Mouse (Mus musculus): ENCODE measurements at regions not wholly inside any gene's neighbourhood (a gene's known extent, or its start where the extent isn't known, plus 50 kb on each side); places are given as distances from the start of the nearest gene placed in this dataset.
"Not testable (repeated sequence)": the region's sequence is repeated elsewhere in the genome, so short reads cannot be mapped to it uniquely, and the experiment has no call there.

- peak in 1 of 2 experiments; percentile 74 for DNase-seq
Observed at GRCm38 (mm10) chrX:50602461-50602875, 174.2 kb upstream of the Olfr1324 start.

GRCm38 (mm10) chrX:50600262-50600661, 172.0 kb upstream of the Olfr1324 start:
- peak in 1 of 2 experiments; percentile 93 for DNase-seq

GRCm38 (mm10) chrX:50599780-50600179, 171.5 kb upstream of the Olfr1324 start:
- peak in 1 of 2 experiments; percentile 88 for DNase-seq

DNA sequence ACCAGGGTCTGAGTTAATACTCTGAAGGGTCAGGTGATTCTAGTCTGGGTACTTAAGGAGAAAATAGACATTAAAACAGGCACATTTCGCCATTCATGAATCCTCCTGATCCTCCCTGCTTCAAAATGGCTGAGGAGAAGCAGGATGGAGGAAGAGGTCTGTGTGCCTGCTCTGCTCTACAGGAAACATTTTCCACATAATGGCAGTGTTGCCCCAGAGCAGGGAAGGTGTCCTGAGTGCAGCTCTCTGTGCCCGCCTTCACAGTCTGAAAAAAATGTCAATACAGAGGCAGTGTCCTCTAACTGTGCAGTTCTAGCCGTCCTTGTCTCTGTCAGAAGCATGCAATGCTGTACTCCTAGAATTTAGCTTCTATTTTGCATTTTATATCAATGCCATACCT, 169.3 kb upstream of the Olfr1324 start:
- peak in 1 of 2 experiments; percentile 75 for DNase-seq

- peak in 1 of 2 experiments; percentile 87 for DNase-seq
Observed at GRCm38 (mm10) chrX:50597105-50597504, 168.8 kb upstream of the Olfr1324 start.

- DNase-seq = peak in 1 of 2 experiments; percentile 86
Observed at GRCm38 (mm10) chrX:50594976-50595375, 166.7 kb upstream of the Olfr1324 start.

GRCm38 (mm10) chrX:50591477-50591876, 163.2 kb upstream of the Olfr1324 start:
- DNase-seq = peak in 1 of 2 experiments; percentile 79

- DNase-seq = peak in 1 of 2 experiments; percentile 88
Observed at GRCm38 (mm10) chrX:50590673-50591341, 162.5 kb upstream of the Olfr1324 start.

GRCm38 (mm10) chrX:50588892-50589291, 160.6 kb upstream of the Olfr1324 start:
- DNase-seq = no peak

GRCm38 (mm10) chrX:50583741-50584580, 155.7 kb upstream of the Olfr1324 start:
- peak in 1 of 2 experiments; percentile 82 for DNase-seq

DNA sequence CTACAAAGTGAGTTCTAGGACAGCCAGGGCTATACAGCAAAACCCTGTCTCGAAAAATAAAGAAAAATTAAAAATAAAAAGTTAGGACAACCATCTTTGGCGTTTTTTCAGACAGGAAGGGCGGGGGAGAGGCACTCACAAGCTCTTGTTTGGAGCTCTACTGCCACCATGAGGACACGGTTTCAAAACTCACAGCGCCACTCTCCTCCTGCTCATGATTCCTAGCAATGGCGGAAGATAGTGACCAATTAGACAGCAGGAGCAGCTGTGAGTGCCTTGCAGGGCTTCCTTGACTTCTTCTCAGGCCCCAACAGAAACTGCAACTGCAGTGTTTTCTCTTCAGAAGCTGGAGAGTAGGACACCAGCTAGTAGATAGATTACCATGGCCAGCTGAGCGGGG, 151.9 kb upstream of the Olfr1324 start:
- DNase-seq = peak in 1 of 2 experiments; percentile 83

GRCm38 (mm10) chrX:50576824-50577223, 148.5 kb upstream of the Olfr1324 start:
- peak in 1 of 2 experiments; percentile 91 for DNase-seq

DNA sequence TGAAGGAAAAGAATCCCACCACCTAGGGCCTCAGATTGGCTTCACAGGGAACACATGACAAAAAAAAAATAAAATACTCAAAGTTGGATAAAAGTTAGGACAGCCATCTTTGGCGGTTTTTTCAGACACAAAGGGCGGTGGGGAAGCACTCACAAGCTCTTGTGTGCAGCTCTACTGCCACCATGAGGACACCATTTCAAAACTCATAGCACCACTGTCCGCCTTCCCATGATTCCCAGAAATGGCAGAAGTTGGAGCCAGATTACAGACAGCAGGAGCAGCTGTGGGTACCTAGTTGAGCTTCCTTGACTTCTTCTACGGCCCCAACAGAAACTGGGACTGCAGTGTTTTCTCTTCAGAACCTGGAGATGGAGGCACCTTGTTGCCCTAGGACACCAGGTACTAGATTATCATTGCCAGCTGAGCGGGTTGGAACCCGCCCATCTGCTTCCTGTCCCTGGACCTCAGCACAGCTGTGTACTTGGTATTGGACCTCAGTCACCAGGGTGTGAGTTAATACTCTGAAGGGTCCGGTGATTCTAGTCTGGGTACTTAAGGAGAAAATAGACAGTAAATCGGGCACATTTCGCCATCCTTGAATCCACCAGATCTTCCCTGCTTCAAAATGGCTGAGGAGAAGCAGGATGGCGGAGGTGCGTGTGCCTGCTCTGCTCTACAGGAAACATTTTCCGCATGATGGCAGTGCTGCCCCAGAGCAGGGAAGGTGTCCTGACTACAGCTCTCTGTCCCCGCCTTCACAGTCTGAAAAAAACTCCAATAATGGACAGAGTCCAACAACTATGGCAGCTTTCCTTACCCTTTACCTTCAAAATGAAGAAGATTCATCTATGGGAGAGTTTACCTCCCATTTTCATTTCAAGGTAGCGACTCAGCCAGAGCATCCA, 144.1 kb upstream of the Olfr1324 start:
- DNase-seq = peak in 1 of 2 experiments; percentile 94

DNA sequence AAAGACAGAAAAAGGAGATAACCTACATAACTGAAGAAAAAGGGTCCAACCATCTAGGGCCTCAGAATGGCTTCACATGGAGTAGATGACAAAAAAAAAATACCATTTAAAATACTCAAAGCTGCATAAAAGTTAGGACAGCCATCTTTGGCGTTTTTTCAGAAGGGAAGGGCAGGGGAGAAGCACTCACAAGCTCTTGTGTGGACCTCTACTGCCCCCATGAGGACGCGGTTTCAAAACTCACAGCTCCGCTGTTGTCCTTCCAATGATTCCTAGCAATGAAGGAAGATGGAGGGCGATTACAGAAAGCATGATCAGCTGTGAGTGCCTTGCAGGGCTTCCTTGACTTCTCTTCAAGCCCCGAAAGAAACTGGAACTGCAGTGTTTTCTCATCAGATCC, 140.8 kb upstream of the Olfr1324 start:
- DNase-seq = peak in 1 of 2 experiments; percentile 91

DNA sequence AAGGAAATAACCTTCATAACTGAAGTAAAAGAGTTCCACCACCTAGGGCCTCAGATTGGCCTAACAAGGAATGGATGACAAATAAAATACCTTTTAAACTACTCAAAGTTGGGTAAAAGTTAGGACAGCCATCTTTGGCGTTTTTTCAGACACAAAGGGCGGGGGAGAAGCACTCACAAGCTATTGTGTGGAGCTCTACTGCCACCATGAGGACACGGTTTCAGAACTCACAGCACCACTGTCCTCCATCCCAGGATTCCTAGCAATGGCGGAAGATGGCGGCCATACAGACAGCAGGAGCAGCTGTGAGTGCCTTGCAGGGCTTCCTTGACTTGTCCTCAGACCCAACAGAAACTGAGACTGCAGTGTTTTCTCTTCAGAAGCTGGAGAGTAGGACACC, 138.0 kb upstream of the Olfr1324 start:
- peak in 1 of 2 experiments; percentile 90 for DNase-seq

DNA sequence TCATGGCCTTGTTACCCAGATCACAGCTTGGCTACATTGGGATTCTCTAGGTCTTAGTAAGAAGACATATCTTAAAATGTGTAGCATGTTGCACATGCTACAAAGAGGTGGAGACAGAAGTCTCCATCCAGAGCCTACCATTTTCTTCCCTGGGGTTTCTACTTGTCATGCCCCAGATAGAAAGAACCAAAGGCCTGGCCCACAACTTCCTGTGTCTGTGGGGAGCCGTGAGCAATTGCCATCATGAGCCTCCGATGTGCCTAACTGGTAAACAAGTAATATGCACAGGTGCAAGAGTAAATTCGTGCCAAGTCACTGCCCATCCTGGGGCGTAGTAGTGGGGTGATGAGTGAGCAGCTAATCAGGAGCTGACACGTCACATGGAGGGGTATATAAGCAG, 136.7 kb upstream of the Olfr1324 start:
- not testable (repeated sequence) for DNase-seq

DNA sequence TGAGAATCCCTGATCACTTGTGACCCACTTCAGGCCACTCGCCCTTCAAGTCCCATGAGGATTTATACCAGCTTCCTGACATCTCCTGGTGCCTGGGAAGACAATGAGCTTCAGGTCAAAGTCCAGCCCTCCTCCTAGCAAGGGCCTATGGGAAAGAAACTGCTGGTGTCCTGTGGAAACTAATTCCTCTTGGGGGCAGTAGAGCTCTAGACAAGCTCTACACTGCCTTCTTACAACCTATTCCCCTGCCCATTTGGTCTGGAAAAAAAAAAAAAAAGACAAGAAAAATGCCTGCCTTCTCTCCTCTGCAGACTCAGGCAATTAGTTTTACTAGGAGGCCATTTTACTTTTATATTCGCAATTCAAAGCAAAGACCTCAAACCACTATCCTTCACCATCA, 132.6 kb upstream of the Olfr1324 start:
- peak in 1 of 2 experiments; percentile 77 for DNase-seq

DNA sequence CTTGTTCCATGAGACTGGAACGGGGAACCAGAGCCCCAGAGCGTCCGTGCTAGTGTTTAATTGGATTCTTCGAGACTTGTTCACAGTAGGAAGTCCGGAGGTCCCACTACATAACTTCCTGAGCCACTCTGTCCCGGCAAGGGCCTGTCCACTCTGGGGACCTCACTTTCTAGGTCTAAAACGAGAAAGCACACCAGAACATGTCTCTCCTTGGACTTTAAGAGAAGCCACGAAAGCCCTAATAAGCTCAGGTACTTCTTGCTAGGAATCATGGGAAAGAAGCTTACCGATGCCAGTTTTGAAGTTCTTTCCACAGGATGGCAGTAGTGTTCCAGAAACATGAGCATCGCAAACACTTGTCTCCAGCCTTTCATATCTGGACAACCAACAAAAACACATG, 122.0 kb upstream of the Olfr1324 start:
- peak in 1 of 2 experiments; percentile 73 for DNase-seq

- DNase-seq = peak; percentile 13 to 89
Observed at GRCm38 (mm10) chrX:50549713-50550112, 121.4 kb upstream of the Olfr1324 start.

GRCm38 (mm10) chrX:50537785-50538159, 109.5 kb upstream of the Olfr1324 start:
- not testable (repeated sequence) for DNase-seq

- DNase-seq = peak; percentile 47 to 69
Observed at GRCm38 (mm10) chrX:50537122-50537784, 109.0 kb upstream of the Olfr1324 start.

DNA sequence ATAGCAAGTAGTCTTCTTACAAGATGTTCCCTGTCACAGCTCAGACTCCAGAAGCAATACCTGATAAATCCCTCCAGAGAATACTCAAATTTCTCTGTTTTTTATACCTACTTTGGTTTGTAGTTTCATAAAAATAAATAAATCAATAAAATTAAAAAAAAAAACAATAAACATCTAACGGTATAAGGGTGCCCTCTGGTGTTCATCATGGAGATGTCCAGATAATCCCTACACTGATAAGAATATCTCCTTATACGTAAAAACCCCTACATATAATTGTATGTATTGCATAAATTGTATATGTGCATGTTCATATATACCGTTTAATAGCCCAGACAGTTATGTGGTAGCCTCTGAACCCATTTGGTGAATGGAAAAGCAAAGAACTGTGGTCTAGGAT, 75.7 kb upstream of the Olfr1324 start:
- peak in 1 of 2 experiments; percentile 3 for DNase-seq

Measured in cerebellum, postnatal 10 days (tissue).